Mouse (Mus musculus) gastrocnemius, postnatal 4 days (tissue): ENCODE results near the gene Gucy1b2. TPM values are rescaled to one million over a fixed set of nuclear protein-coding genes. Genes with fewer than 3 reads are reported as not detected.

Experiments
- DNase-seq, 2 experiments: peaks; one replicate each; pipeline ENCODE4 v3.0.0; 2021 to 2022; ENCODE audit warnings: low spot score in 2 of 2, mixed read lengths in 2 of 2
- total RNA-seq, 2 experiments: library from RNA; stranded (reverse); gene quantifications; 2 replicates each; pipeline ENCODE4 v1.2.3; 2021

The Gucy1b2 gene
- total RNA-seq, 2 experiments from 2014 or later: 0.12 TPM; not detected in 1

DNA sequence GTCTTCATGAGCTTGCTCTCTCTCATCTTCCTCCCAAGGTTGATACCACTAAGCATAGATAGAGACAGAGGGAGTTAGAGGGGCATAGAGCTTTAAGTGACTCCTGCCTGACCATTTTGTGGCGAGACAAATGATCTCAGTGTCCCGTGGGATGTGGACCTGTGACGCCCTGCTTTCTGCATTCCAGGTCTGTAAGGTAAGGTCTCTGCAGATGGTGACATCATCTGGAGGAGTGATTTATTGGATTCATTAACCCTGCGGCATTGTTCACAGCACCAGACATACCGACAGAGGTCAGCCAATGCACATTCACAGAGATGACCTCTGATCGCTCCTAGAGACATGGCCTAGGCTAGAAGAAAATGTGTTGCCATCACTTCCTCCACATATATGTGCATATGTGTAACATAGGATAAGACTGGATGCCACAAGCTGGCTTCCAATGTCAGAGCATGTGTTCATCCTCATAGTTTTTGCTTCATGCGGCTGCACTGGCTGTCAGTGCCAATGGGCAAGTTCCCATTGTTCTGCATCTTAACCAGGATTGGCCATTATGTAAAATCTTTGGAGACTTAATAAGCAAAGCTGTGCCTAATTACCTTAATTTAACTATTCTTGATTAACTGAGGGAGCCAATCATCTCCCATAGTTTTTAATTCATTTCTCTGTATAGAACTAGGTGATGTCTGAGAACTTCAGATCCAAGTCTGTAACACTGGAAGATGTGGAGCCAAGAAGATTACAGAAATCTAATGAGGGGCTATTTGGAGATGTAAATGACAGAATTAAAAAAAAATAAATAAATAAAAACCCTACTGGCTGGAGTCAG, 9.5 kb downstream of the Gucy1b2 start:
- no peak for DNase-seq

DNA sequence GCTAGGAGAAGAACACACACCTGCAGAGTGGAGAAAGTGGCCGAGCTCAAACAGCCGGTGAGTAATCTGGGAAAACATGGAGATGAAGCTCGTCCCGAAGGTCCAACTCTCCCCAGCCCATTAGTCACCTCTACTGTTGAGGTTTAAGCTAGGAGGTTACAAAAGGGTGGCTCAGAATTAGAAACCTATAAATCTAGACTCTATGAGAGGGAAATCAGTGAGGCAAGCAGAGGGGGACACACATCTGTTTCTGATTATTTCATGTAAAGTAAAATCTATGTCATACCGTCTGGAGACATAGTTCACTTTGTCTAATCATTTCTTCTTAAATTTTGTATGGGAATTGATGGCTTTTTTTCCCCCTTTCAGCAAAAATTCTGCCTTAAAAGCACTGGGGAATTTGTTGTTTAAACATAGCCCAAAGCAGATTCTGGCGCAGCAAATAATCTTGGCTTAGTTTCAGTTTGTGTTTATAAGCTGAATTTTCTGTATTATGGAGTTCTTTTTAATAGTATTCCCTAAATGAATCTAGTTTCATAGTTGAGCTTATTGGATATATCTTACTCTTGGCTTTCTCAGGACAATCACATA, 12.2 kb downstream of the Gucy1b2 start:
- DNase-seq: no peak

DNA sequence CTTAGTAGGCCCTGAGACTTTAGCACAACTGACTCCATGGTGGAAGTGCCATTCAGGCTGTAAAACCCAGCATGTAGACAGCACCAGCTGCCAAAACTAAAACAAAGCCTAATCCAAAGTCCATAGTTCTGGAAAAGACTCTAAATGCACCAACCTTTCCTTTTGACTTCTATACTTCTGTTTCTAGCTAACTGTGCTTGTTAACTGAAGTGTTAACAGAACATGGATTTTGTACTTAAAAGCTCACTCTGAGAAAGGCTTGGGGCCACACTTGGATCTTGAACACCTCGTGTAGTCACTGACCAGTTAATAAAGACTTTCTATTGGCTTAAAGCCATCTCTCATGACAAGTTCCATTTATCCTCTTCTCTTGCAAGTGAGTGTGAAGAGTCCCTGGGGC, 13.1 kb downstream of the Gucy1b2 start:
- DNase-seq: no peak

DNA sequence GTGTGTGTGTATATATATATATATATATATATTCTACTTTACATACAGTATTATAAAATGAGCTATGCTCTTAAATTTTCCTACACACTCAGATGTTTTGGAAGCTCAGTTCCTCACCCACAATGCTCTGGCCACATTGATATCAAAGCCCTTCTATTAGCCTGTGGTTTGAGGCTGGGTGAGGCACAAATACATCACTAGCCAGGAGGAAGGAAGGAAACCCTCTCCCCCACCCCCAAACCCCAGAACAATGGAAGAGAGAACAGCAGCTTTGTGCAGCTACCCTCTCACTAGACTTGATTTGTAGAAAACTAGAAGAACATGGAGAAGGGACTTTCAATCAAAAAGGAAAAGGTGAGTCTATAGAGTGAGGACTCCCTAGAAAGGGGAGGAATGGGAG, 16.1 kb downstream of the Gucy1b2 start:
- DNase-seq: no peak

DNA sequence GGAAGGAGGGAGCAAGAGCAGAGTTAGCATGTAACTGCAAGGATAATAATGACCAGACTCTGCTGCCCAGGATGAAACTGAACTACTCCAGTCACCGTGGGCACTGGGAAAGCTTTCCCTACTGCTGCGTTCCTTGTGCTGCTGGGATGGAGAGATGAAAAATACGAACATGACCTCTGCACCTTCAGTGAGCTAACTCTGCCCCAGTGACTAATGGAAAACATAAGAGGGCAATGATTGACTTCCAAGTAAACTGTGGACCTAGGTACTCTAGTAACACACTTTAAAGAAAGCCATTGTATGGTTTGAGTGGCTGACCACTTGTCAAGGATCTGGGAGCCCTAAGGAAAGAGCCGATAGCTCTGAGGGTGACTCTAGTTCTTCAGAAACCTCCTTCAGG, 17.9 kb downstream of the Gucy1b2 start:
- no peak for DNase-seq

DNA sequence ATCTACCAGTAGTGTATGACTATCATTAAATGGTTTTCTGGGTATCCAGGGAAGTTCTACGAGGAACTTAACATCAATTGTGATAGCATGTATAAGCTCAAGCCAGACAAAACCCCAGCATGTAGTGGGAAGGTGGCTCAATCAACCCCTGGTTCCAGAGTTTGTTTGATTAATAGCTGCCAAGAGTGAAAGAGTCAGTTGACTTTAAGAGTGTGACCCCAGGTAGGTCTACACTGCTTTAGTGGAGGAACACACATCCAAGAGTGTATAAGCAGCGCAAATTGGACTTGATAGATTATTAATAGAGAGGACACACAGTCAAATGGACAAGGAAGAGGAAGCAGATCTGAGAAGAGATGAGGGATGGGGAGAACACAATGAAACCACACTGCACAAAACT, 18.3 kb downstream of the Gucy1b2 start:
- no peak for DNase-seq

DNA sequence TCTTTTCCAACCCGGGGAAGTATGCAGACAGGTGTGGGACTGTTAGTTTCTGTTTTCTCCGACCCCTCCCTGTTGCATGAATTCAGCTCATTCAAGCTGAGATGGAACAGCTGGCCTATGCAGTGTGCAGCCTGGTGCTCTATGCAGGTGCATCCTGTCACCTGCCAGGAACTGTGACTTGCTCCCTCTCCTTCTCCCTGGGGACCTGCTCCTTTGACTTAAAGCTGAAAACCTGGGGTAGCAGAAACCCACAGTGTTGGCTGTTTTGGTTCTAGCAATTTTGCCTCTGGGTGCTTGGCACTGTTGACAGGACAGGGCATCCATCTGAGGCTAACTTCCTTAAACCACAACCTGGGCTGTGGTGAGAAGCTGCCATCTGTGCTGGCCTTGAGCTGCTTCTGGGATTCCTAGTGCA, 30.8 kb downstream of the Gucy1b2 start:
- peak in 1 of 2 experiments; percentile 8 for DNase-seq

DNA sequence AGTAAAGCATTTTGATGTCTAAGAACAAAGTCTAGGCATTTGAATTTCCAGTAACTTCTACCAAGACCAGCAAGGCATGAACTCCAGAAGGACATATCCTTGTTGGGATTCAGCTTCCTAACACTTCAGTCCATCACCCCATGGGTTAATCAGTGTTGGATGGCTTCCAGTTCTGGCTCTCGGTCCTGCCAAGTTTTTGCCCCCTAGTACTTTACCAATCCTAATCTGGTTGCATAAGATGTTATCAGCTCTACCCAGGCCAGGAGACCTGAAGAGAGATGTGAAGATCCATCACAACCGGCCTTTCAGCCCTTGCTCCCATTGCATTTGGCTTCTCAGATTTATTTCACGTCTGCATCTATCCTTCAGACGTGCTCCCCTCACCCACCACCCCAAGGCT, 33.8 kb downstream of the Gucy1b2 start:
- DNase-seq: no peak

DNA sequence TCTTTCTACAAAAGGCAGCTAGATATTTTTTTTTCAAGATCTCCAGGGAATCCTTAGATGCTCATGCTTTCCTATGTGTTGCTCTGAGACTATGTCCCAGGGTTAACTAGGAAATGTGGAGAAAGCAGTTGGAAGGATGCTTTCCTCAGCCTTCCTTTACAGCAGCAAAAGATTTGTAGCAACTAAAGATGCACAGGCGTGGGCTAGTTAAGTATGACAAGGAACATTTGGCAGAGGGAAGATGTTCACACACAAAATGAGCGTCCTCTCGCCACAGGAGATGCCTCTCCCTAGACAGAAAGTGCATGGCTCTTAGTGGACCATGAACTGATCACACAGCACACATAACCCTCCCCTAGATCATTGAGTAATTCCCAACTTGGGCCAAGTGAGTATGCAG, 38.6 kb downstream of the Gucy1b2 start:
- no peak for DNase-seq

DNA sequence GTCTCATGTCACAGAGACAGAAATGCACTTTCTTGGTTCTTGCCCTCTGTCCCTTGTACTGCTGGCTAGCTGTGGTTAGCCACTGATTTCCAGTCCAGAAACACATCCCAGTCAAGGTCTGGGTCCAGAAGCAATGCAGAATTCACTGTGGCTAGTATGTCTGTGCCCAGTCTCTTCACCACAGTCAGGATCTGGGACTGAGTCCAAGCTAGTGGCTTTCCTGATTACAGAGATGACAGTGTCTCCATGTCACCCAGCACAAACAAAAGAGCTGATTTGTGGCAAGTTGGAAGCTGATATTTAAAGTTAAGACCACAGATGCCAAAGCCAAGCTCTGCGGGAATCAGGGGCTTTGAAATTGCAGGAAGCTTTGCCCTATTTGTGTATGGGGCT, 39.4 kb downstream of the Gucy1b2 start:
- peak in 1 of 2 experiments; percentile 13 for DNase-seq

DNA sequence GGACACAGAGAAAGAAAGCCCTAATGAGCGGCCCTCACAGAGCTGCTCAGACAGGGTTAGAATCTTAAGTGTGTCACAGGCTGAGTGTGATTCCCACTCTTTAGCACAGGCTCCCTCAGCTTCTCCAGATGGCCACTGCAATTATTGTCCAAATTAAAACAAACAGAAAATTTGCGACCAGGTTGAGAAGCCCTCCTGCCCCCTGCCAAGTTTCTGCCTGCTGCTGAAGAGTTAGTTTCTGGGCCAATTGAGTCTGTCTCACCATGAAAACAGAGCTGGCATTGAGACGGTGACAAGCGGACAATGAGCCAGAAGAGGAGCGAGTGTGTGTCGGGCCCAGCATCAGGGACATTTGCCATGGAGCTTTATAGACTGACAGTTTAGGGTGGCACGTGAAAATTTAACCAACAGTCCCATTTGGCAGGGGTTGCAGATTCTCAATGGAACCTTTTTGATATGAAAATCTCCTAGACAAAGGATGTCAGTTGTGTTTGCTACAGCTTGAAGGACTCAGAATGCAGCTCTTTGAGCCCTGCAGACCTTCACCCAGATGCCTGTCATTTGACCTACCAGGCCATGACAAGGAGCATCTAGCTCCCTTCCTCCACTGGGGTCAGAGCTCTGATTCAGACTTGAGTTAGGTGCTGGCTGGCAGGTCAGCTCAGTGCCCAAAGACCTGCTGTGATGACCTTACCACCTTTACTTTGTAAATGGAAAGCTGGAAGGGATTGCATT, 39.9 kb downstream of the Gucy1b2 start:
- DNase-seq: no peak

DNA sequence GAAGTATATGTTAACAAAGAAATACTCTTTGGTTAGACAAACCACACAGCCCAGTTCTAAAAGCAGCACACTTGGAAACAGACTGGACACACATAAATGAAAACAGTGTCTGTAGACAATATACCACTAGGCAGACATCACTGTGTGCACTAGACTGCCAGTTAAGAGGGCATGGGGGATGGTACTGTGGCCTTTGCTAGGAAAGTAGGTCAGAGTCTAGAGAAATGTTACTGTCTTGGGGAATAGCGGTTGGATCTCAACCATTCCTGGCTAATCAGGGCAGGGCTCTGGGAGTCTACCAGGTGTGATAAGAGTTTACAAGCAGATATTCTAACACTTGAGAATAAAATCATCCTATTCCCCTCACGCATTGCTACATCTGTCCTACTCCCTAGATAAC, 60.7 kb downstream of the Gucy1b2 start:
- no peak for DNase-seq

DNA sequence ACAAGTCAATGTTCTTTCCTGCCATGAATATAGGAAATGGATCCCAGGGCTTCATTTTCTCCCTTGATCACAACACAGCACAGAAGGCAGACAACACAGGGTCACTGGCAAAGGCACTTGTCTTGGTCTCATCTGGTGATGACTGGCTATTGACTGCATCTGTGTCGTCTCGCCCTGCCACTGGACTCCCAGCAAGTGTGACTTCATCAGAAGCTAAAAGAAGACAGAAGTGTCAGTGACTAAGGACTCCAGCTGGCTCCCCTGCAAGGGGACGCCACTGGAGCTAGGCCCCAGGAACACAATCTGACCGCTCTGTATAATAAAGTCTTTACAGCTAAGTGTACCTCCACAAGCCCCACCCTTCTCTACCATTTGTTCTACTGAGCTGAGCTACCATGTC, 63.3 kb downstream of the Gucy1b2 start:
- DNase-seq: no peak

DNA sequence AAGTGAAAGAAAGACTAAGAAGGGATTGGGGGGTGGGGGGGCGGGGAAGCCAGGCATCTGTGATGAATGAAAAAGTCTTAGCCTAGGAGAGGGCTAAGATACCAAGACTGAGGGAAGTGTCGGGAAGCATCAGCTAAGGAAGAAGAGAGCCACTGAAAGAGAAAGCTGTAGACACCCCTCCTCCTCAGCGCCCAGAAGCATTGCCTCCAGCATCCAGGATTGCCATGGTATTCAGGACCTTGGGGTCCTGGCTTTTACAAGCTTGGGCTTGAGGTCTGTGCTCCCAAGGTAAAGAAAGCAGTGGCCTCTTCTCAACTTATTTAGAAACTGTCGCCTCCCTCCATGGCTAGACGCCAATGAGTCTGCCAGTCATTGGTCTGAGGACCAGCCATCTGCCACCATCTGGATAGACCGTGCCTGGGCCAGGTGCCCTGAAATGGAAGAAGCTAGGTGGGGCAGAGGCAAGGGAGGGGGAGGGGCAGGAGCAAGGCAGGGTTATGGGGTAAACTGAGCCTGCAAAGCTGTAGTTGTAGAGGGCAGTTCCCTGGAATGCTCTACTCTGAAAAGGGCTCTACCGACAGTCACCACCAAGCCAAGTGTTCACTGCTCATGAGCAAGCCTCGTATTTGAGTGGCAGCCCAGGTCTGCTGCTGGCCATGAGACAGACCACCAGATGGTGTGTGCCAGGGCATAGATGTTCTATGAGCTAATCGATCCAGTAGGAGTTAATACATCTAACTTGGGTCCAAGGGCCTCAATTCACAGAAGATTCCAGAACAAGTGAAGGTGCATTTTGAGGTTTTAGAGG, 66.2 kb downstream of the Gucy1b2 start:
- no peak for DNase-seq

DNA sequence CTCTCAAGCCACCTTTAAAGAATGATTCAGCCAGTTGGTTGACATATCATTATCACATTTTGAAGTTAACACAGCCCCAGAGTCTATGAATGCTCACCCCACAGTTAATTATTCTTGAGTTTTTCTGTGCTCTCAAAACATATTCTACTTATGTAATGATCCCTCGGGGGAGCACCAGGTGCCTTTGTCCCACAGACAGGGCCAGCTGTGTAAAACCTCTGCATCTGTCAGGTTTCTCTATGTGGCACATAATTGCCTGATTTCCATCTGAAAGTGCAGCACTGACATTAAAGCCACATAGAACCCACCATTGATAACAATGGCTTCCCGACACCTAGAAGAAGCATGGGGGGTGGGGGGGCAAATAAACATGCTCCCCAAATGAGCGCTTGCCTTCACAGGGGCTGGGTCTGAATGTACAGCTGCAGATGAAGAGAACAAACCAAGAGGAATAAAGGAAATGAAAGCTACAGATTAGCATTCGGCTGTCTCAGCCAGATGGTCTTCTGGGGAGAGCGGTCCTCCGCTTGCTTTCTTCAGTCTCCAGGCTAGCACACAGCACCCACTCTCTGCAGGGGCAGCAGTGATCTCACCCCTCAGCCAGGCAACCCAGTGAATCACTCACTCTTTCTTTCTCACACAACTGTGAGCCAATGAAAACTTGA, 66.9 kb downstream of the Gucy1b2 start:
- DNase-seq: no peak

DNA sequence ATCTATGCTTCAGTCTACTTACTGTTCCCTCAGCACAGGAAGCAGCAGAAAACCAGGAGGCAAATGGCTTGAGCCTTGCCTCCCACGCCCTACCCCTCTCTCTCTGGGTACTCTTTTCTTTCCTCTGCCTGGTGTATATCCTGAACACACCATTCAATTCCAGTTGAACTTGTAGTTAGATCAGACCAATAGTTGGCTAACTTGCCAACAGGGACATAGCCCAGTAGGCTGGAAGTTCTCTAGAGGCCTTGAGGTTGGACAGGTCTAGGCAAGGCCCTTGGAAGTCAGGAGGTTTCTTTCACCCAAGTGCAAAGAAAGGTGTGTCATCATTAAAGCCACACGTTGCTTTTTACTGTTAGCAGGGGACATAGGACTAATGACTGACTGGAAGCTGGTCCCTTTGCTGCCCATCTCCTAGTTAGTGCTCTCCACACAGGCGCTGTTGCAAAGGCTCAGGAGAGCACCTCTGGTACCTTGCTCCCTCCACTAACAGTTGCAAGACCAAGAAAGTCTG, 72.2 kb downstream of the Gucy1b2 start:
- DNase-seq: no peak

DNA sequence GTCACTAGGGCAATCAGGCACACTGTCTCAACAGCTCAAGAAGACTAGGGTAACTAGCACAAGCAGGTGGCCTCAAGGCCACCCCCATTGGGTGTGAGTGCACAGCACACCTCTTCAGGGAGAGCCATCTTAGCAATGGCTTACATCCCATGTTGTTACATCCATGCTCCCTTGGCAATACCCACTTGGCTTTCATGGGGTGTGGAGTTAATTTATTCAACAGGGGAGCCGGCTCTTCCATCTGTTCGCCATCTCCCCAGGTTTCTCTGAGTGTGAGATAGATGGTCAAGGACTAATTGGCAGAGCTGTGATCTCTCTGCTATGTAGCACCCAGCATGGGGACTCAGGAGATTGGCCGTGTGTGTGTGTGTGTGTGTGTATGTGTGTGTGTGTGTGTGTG, 73.0 kb downstream of the Gucy1b2 start:
- no peak for DNase-seq

DNA sequence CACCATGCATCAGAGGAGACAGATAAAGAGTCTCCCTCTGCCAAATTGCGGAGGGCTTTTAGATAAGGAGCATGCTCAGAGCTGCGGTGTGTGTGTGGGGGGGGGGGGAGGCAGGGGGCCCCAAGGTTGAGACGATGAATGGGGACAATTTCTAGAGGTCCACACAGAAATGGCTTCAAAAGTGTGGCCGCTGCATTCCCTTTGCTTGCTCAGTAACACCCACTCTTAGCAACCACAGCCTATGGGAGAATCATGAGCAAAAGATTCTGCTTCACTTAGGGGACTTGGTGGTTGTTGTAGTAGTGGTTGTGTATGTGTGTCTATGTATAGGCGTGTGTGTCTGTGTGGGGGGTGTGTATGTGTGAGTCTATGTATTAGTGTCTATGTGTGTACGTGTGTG, 75.5 kb downstream of the Gucy1b2 start:
- DNase-seq: no peak

DNA sequence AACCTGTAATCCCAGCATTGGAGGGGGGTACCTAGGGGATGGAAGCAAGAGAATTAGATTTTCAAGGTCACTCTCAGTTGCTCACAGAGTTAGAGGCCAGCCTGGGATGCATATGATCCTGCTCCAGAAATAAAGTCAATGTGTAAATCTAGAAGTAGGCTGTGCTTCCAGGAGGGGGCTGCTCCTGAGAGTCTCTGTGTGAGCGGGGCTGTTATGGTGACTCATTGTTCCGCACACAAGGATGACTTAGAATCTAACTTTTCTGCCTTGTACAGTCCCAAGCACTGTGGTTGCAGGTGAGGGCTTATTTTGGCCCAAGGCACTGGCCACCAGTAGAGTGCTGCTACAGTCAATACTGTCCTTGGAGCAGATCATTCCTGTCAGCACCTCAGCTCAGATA, 76.7 kb downstream of the Gucy1b2 start:
- DNase-seq: no peak

DNA sequence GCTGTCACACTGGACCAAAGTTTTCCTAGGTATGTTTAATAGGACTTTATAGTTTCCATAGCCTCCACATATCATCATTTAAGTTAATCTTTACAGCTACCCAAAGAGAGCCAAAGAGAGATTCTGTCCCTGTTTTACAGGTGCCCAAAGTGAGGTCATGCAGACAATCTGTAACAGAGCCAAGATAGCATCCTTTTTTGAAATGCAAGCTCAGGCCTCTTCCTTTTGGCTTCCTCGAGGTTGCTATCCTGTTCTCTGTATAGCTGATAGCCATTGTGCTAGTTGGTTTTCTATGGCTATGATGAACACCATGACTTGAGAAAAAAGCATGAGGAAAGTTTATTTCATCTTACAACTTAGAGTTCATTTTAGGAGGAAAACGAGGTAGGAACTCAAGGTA, 80.0 kb downstream of the Gucy1b2 start:
- no peak for DNase-seq

DNA sequence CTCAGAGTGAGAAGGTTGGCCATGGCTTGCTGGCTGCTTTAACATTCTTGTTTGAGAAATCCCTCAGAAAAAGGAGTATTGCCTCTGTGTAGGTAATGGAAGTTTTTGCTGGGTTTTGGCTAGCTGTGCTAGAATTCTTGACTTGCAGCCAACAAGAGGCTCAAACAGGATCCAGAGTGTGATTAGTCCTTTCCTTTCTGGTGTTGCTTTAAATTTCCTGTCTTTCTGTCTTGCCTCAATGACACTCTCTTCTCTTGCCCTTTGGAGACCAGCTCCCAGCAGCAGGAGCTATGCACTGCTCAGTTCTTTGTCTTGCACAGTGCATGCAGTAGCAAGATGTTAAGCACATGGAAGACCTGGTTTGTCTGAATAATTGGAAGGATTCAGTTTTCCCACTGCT, 80.4 kb downstream of the Gucy1b2 start:
- DNase-seq: no peak
